Mouse (Mus musculus): ENCODE measurements at regions not wholly inside any gene's neighbourhood (a gene's known extent, or its start where the extent isn't known, plus 50 kb on each side); places are given as distances from the start of the nearest gene placed in this dataset.

DNA sequence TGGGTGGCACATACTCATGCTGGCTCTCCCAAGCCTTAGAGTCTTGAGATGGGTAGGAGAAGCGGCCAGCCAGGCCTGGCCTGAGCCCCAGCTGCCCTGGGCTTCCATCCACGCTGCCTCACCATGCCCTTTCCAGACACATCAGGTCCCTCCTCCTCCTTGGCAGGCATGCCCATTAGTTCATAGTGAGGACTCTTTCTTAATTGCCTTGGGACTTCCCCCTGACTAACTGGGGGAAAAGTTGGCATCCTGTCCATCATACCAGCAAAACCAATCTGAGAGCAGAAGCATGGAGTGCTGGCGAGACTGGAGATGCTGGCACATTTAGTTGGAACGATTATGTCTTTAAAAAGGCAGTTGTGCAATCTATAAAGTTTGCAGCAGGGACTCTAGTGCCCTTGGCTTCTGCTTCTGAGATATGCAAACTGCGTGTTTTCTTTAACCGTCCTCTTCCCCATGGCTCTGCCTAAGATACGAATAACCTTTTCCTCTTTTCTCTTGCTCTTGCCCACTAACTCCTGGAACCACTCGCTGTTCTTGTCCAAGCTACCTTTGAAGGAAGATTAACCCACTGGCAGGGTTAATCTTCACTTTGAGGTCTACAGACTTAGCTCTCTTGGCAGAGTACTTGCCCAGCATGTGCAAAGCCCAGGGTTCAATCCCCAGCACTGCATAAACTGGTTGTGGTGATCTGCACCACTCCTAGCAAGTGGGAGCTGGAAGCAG is 62.2 kb upstream of the Tle3 start:
- H3K4me3 ChIP-seq (ENCODE audit: low read depth, low read length) = no peak overlapping the region
- no peaks in the 10 kb centered on the region for H3K36me3 ChIP-seq (ENCODE audit: control insufficient read depth, insufficient read depth, low read length)
- no peaks in the 10 kb centered on the region for H3K27me3 ChIP-seq (ENCODE audit: control insufficient read depth, insufficient read depth, low read depth, low read length)
- H3K9ac ChIP-seq (ENCODE audit: low read depth, low read length) = no peak overlapping the region
- H3K9me3 ChIP-seq (replicated peaks; ENCODE audit: control insufficient read depth, low read length, poor library complexity, severe bottlenecking) = no peaks in the 10 kb centered on the region
- peaks cover 3% of the 10 kb centered on the region; the same call in 1 of the 2 replicates for H3K4me1 ChIP-seq (ENCODE audit: control insufficient read depth, insufficient read depth, low read length)
- no peak for ATAC-seq
- no peak overlapping the region for H3K4me2 ChIP-seq (ENCODE audit: low read length)
- 73% methylated on average over 8 of the region's 8 CpGs for WGBS
- H3K27ac ChIP-seq (ENCODE audit: low read length) = no peak overlapping the region

DNA sequence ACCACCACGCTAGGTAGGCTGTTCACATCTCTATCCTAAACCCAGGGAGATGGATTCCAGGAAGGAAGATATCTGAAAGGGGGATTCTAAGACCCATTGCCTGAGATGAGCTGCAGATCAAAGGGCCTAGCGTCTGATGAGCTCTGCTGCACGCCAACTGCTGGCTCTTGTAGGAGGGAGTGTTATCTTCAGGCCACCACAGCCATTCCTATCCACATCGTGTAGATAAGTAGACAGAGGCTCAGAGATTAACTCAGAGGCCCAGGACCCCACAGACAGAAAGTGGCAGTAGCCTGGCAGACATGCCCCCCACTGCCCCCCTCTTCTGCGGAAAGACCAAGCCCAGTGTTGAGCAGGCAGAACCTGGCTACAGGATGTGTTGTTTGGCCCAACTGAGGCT is 61.6 kb upstream of the Tle3 start:
- H3K4me3 ChIP-seq (ENCODE audit: low read depth, low read length) = no peak overlapping the region
- no peaks in the 10 kb centered on the region for H3K36me3 ChIP-seq (ENCODE audit: control insufficient read depth, insufficient read depth, low read length)
- no peaks in the 10 kb centered on the region for H3K9me3 ChIP-seq (replicated peaks; ENCODE audit: control insufficient read depth, low read length, poor library complexity, severe bottlenecking)
- H3K4me2 ChIP-seq (ENCODE audit: low read length) = no peak overlapping the region
- peaks cover 6% of the 10 kb centered on the region; the same call in 1 of the 2 replicates for H3K4me1 ChIP-seq (ENCODE audit: control insufficient read depth, insufficient read depth, low read length)
- WGBS = 61% methylated on average over 5 of the region's 5 CpGs
- H3K27me3 ChIP-seq (ENCODE audit: control insufficient read depth, insufficient read depth, low read depth, low read length) = no peaks in the 10 kb centered on the region
- H3K9ac ChIP-seq (ENCODE audit: low read depth, low read length) = no peak overlapping the region
- ATAC-seq = no peak
- no peak overlapping the region for H3K27ac ChIP-seq (ENCODE audit: low read length)

- H3K9ac ChIP-seq (ENCODE audit: low read depth, low read length) = no peak overlapping the region
- no peak overlapping the region for H3K27ac ChIP-seq (ENCODE audit: low read length)
- no peak overlapping the region for H3K4me2 ChIP-seq (ENCODE audit: low read length)
- WGBS = 32% methylated on average over 5 of the region's 5 CpGs
- peaks cover 13% of the 10 kb centered on the region; the same call in 1 of the 2 replicates for H3K4me1 ChIP-seq (ENCODE audit: control insufficient read depth, insufficient read depth, low read length)
- no peak overlapping the region for H3K4me3 ChIP-seq (ENCODE audit: low read depth, low read length)
- no peaks in the 10 kb centered on the region for H3K9me3 ChIP-seq (replicated peaks; ENCODE audit: control insufficient read depth, low read length, poor library complexity, severe bottlenecking)
- ATAC-seq = no peak
- no peaks in the 10 kb centered on the region for H3K36me3 ChIP-seq (ENCODE audit: control insufficient read depth, insufficient read depth, low read length)
- no peaks in the 10 kb centered on the region for H3K27me3 ChIP-seq (ENCODE audit: control insufficient read depth, insufficient read depth, low read depth, low read length)
Observed at GRCm38 (mm10) chr9:61311604-61312003, 60.6 kb upstream of the Tle3 start.

- H3K36me3 ChIP-seq (ENCODE audit: control insufficient read depth, insufficient read depth, low read length) = no peaks in the 10 kb centered on the region
- H3K27ac ChIP-seq (ENCODE audit: low read length) = no peak overlapping the region
- H3K4me2 ChIP-seq (ENCODE audit: low read length) = no peak overlapping the region
- H3K9ac ChIP-seq (ENCODE audit: low read depth, low read length) = no peak overlapping the region
- H3K27me3 ChIP-seq (ENCODE audit: control insufficient read depth, insufficient read depth, low read depth, low read length) = no peaks in the 10 kb centered on the region
- peaks cover 15% of the 10 kb centered on the region; the same call in 1 of the 2 replicates for H3K4me1 ChIP-seq (ENCODE audit: control insufficient read depth, insufficient read depth, low read length)
- no peak overlapping the region for H3K4me3 ChIP-seq (ENCODE audit: low read depth, low read length)
- H3K9me3 ChIP-seq (replicated peaks; ENCODE audit: control insufficient read depth, low read length, poor library complexity, severe bottlenecking) = no peaks in the 10 kb centered on the region
- no peak for ATAC-seq
- WGBS = 73% methylated on average over 6 of the region's 6 CpGs
Observed at GRCm38 (mm10) chr9:61314630-61315179, 57.5 kb upstream of the Tle3 start.

GRCm38 (mm10) chr9:61315371-61316298 is 56.5 kb upstream of the Tle3 start:
- no peak overlapping the region for H3K27ac ChIP-seq (ENCODE audit: low read length)
- H3K4me3 ChIP-seq (ENCODE audit: low read depth, low read length) = no peak overlapping the region
- WGBS = 53% methylated on average over 17 of the region's 17 CpGs
- peaks cover 16% of the 10 kb centered on the region; the same call in 1 of the 2 replicates for H3K4me1 ChIP-seq (ENCODE audit: control insufficient read depth, insufficient read depth, low read length)
- no peak overlapping the region for H3K9ac ChIP-seq (ENCODE audit: low read depth, low read length)
- no peaks in the 10 kb centered on the region for H3K27me3 ChIP-seq (ENCODE audit: control insufficient read depth, insufficient read depth, low read depth, low read length)
- H3K36me3 ChIP-seq (ENCODE audit: control insufficient read depth, insufficient read depth, low read length) = no peaks in the 10 kb centered on the region
- no peak overlapping the region for H3K4me2 ChIP-seq (ENCODE audit: low read length)
- no peaks in the 10 kb centered on the region for H3K9me3 ChIP-seq (replicated peaks; ENCODE audit: control insufficient read depth, low read length, poor library complexity, severe bottlenecking)
- peak; percentile 21; the same call in 1 of the 2 replicates for ATAC-seq

DNA sequence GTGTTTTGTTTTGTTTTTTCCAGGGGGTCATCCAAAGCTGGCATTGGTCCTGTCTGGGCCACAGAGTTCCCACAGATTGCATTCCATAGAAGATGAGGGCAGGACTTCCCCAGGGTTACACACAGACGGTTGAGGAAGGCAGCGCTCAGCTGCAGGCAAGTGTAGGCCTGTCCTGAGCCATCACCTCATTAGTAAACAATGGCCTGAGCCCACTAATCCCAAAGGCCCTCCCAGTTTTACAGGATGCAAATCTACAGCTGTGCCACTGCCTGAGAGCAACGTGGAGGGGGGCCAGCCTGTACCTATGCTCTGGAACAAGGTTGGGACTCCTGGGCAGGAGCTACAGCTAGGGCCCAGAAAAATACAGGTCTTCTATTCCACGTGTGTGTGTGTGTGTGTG is 55.7 kb upstream of the Tle3 start:
- Histone ChIP-seq H3K9me3 (replicated peaks; ENCODE audit: control insufficient read depth, low read length, poor library complexity, severe bottlenecking) (no peaks in the 10 kb centered on the region), H3K9ac (ENCODE audit: low read depth, low read length) (no peak overlapping the region), H3K36me3 (ENCODE audit: control insufficient read depth, insufficient read depth, low read length) (no peaks in the 10 kb centered on the region), H3K27ac (ENCODE audit: low read length) (no peak overlapping the region), H3K4me1 (ENCODE audit: control insufficient read depth, insufficient read depth, low read length) (peaks cover 16% of the 10 kb centered on the region; the same call in 1 of the 2 replicates), H3K4me2 (ENCODE audit: low read length) (no peak overlapping the region), H3K27me3 (ENCODE audit: control insufficient read depth, insufficient read depth, low read depth, low read length) (0 out of 2 replicates have a peak, but pooled peaks cover under 1% of the 10 kb centered on the region), H3K4me3 (ENCODE audit: low read depth, low read length) (no peak overlapping the region)
- ATAC-seq = no peak
- WGBS = 20% methylated on average over 4 of the region's 4 CpGs

DNA sequence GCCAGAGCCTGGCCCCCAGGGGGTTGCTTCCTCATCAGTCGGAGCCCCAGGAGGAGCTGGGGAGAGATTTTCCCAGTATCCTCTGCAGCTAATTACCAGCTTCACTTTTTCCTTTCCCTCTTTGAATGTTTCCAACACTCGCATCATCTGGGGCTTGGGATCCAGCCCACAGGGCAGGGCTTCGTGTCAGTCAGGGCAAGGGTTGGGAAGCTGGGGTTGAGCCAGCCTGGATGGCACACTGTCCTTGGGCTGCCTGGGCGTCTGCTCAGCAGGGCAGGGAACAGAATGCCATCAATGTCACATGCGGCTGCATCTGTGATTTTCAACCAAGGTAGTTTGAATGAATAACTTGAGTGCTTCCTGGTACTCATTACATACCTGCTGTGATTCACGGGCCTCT is 52.4 kb upstream of the Tle3 start:
- Histone ChIP-seq H3K9me3 (replicated peaks; ENCODE audit: control insufficient read depth, low read length, poor library complexity, severe bottlenecking) (no peaks in the 10 kb centered on the region), H3K27me3 (ENCODE audit: control insufficient read depth, insufficient read depth, low read depth, low read length) (0 out of 2 replicates have a peak, but pooled peaks cover 6% of the 10 kb centered on the region), H3K27ac (ENCODE audit: low read length) (no peak overlapping the region), H3K4me3 (ENCODE audit: low read depth, low read length) (no peak overlapping the region), H3K4me1 (ENCODE audit: control insufficient read depth, insufficient read depth, low read length) (peaks cover 17% of the 10 kb centered on the region), H3K4me2 (ENCODE audit: low read length) (no peak overlapping the region), H3K36me3 (ENCODE audit: control insufficient read depth, insufficient read depth, low read length) (no peaks in the 10 kb centered on the region), H3K9ac (ENCODE audit: low read depth, low read length) (no peak overlapping the region)
- ATAC-seq = no peak
- 44% methylated on average over 6 of the region's 6 CpGs for WGBS

DNA sequence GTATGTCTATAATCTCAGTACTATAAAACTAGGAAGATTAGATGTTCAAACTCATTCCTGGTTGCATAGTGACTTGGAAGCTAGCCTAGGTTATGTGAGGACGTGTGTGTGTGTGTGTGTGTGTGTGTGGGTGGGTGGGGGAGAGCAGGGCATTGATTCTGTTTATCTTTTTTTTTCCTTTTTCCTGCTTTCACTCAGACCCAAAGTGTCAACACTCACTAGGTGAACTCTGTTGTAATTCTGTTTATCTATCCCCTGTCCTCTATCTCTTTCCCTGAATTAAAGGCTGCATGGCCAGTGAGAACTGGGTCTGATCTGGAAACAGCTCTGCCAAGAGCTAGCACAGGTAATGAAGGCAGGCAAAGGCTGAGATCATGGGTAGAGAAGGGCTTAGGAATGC is 50.9 kb upstream of the Tle3 start:
- Histone ChIP-seq H3K4me3 (ENCODE audit: low read depth, low read length) (no peak overlapping the region), H3K36me3 (ENCODE audit: control insufficient read depth, insufficient read depth, low read length) (no peaks in the 10 kb centered on the region), H3K4me1 (ENCODE audit: control insufficient read depth, insufficient read depth, low read length) (peaks cover 14% of the 10 kb centered on the region), H3K9ac (ENCODE audit: low read depth, low read length) (no peak overlapping the region), H3K4me2 (ENCODE audit: low read length) (no peak overlapping the region), H3K9me3 (replicated peaks; ENCODE audit: control insufficient read depth, low read length, poor library complexity, severe bottlenecking) (no peaks in the 10 kb centered on the region), H3K27me3 (ENCODE audit: control insufficient read depth, insufficient read depth, low read depth, low read length) (0 out of 2 replicates have a peak, but pooled peaks cover 6% of the 10 kb centered on the region), H3K27ac (ENCODE audit: low read length) (no peak overlapping the region)
- WGBS = 82% methylated on average over 1 of the region's 1 CpGs
- no peak for ATAC-seq
